8 mouse cellular contexts compared by ENCODE assay signal in the genomic region with DNA sequence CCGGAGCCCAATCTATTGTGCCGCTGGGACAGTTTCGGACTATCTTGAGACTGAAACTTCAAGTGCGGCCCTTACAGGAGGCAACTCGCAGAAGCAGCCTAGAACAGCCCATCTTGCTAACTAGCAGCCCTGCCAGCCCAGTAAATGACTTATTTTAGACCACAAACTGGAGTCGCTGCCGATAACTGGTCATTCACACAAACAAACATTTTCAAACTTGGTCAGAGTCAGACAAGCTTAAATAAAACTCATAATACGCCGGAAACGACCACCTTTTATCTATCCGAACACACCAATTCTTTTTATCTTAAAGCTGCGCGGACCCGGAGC. TPM values are rescaled to one million over a fixed set of nuclear protein-coding genes. Genes with fewer than 3 reads are reported as not detected.
A peak's percentile ranks its signal among the peaks of the same experiment; 100 is the strongest.
DNase-seq lines count a peak whose midpoint lies in the region; ATAC-seq and TF ChIP-seq lines count a peak whose summit lies in the region.

No protein-coding gene starts in this region.

- no peaks in the 10 kb centered on the region for H3K9me3 ChIP-seq in embryonic facial prominence, embryonic 15.5 days (replicated peaks)
- no peaks in the 10 kb centered on the region for H3K9me3 ChIP-seq in neural tube, embryonic 13.5 days

- TF ChIP-seq CTCF in liver, adult 2 months (IDR thresholded peaks at IDR 0.05; ENCODE audit: low read depth, low read length), result no peak

- peak overlapping the region; percentile 57; the same call in 1 of the 2 replicates for H3K4me3 ChIP-seq in liver, adult 2 months (ENCODE audit: insufficient read depth, low read depth, low read length)
- peak overlapping the region; percentile 57 for H3K4me3 ChIP-seq in embryonic facial prominence, embryonic 15.5 days (replicated peaks)
- peak overlapping the region; percentile 67 for H3K4me3 ChIP-seq in neural tube, embryonic 13.5 days

- WGBS in liver, adult 2 months, result 11% methylated on average over 14 of the region's 14 CpGs
- 1% methylated on average over 14 of the region's 14 CpGs for WGBS in embryonic facial prominence, embryonic 15.5 days
- WGBS in neural tube, embryonic 13.5 days, result 1% methylated on average over 14 of the region's 14 CpGs

- H3K27me3 ChIP-seq in liver, adult 2 months (ENCODE audit: control insufficient read depth, insufficient read depth, low read length), result no peaks in the 10 kb centered on the region
- H3K27me3 ChIP-seq in embryonic facial prominence, embryonic 15.5 days, result peaks cover 46% of the 10 kb centered on the region
- H3K27me3 ChIP-seq in neural tube, embryonic 13.5 days, result peaks cover 44% of the 10 kb centered on the region

- H3K27ac ChIP-seq in liver, adult 2 months (replicated peaks; ENCODE audit: insufficient read depth, low read depth, low read length), result no peak overlapping the region
- peak overlapping the region; percentile 73 for H3K27ac ChIP-seq in embryonic facial prominence, embryonic 15.5 days (replicated peaks)
- H3K27ac ChIP-seq in neural tube, embryonic 13.5 days (replicated peaks), result peak overlapping the region; percentile 90

- DNase-seq in liver, adult 2 months (ENCODE audit: extremely low read depth, low read depth, low spot score), result peak; percentile 15
- DNase-seq in liver, result no peak
- peak; percentile 28 for DNase-seq in kidney, postnatal 10 days
- no peak for DNase-seq in embryo, embryonic 10.5 days (ENCODE audit: low spot score)
- DNase-seq in spleen, adult 12 weeks (ENCODE audit: low spot score), result no peak
- DNase-seq in thymus, postnatal 10 days (ENCODE audit: low spot score in 2 of 2), result no peak

- no peaks in the 10 kb centered on the region for H3K79me2 ChIP-seq in liver, adult 2 months (ENCODE audit: control insufficient read depth, insufficient read depth, low read length)

- H3K4me2 ChIP-seq in embryonic facial prominence, embryonic 15.5 days (replicated peaks), result peak overlapping the region; percentile 97
- peak overlapping the region; percentile 100 for H3K4me2 ChIP-seq in neural tube, embryonic 13.5 days

- H3K36me3 ChIP-seq in liver, adult 2 months (ENCODE audit: control insufficient read depth, insufficient read depth, low read length), result no peaks in the 10 kb centered on the region
- no peaks in the 10 kb centered on the region for H3K36me3 ChIP-seq in embryonic facial prominence, embryonic 15.5 days
- H3K36me3 ChIP-seq in neural tube, embryonic 13.5 days, result no peaks in the 10 kb centered on the region

- peak overlapping the region; percentile 62; the same call in 1 of the 2 replicates for H3K9ac ChIP-seq in liver, adult 2 months (ENCODE audit: low read depth, low read length)
- H3K9ac ChIP-seq in embryonic facial prominence, embryonic 15.5 days, result peak overlapping the region; percentile 59
- H3K9ac ChIP-seq in neural tube, embryonic 13.5 days, result peak overlapping the region; percentile 88

- TF ChIP-seq POLR2A in liver, adult 2 months (IDR thresholded peaks at IDR 0.05; ENCODE audit: extremely low read depth, insufficient read depth, low read length), result no peak

- no peak for ATAC-seq in embryonic facial prominence, embryonic 15.5 days (ENCODE audit: insufficient number of reproducible peaks, low FRiP score, low TSS enrichment, low read depth)
- no peak for ATAC-seq in neural tube, embryonic 13.5 days (ENCODE audit: low read depth)

- 0 out of 2 replicates have a peak, but pooled peaks cover under 1% of the 10 kb centered on the region for H3K4me1 ChIP-seq in liver, adult 2 months (ENCODE audit: control insufficient read depth, insufficient read depth, low read length)
- peaks cover 33% of the 10 kb centered on the region for H3K4me1 ChIP-seq in embryonic facial prominence, embryonic 15.5 days
- peaks cover 49% of the 10 kb centered on the region for H3K4me1 ChIP-seq in neural tube, embryonic 13.5 days (replicated peaks)

RNA-seq across cellular contexts. Expression of gene Sox6, which starts 7.2 kb away (rescaled TPM):
- total RNA-seq in liver, adult 2 months (2014; rRNA removed), result 34.8 and 50.0 TPM in 2 replicates
- polyA plus RNA-seq in liver, adult 2 months (2012; rRNA removed), result 11.5 and 16.0 TPM in 2 replicates
- 48.4 and 60.2 TPM in 2 replicates for polyA plus RNA-seq in embryonic facial prominence, embryonic 15.5 days (2015; fragmentation: Nextera tagmentation; extraction: Ambion mirVana)
- polyA plus RNA-seq in neural tube, embryonic 13.5 days (2015; fragmentation: Nextera tagmentation; extraction: Ambion mirVana), result 46.1 and 50.7 TPM in 2 replicates

RNA-seq across cellular contexts. Expression of gene 1110004F10Rik, which starts 7.8 kb away (rescaled TPM):
- 38.1 and 44.8 TPM in 2 replicates for total RNA-seq in liver, adult 2 months (2014; rRNA removed)
- 30.4 and 32.1 TPM in 2 replicates for polyA plus RNA-seq in liver, adult 2 months (2012; rRNA removed)
- polyA plus RNA-seq in embryonic facial prominence, embryonic 15.5 days (2015; fragmentation: Nextera tagmentation; extraction: Ambion mirVana), result 252 and 262 TPM in 2 replicates
- 324 and 338 TPM in 2 replicates for polyA plus RNA-seq in neural tube, embryonic 13.5 days (2015; fragmentation: Nextera tagmentation; extraction: Ambion mirVana)

RNA-seq across cellular contexts. Expression of gene Gm4353, which starts 53.1 kb away (rescaled TPM):
- total RNA-seq in liver, adult 2 months (2014; rRNA removed), result 0.13 and 0.28 TPM in 2 replicates
- polyA plus RNA-seq in liver, adult 2 months (2012; rRNA removed), result 0.39 and 0.52 TPM in 2 replicates
- polyA plus RNA-seq in embryonic facial prominence, embryonic 15.5 days (2015; fragmentation: Nextera tagmentation; extraction: Ambion mirVana), result 0.71 and 1.7 TPM in 2 replicates
- polyA plus RNA-seq in neural tube, embryonic 13.5 days (2015; fragmentation: Nextera tagmentation; extraction: Ambion mirVana), result 1.5 TPM in 2 replicates

Comparison
In these comparisons a context has a peak if more than half of its experiments do, and no peak if none do; other contexts are left out.
1. DNase-seq: peak in liver, adult 2 months (single experiment) and kidney, postnatal 10 days (single experiment); none in liver (single experiment), embryo, embryonic 10.5 days (single experiment), spleen, adult 12 weeks (single experiment) and thymus, postnatal 10 days (0 of 2).
2. Peak in every context shown above with its lines, with median percentiles within 50 percentile points of each other: H3K4me3 ChIP-seq and H3K9ac ChIP-seq.